Mouse (Mus musculus) adrenal gland, postnatal 14 days (tissue): ENCODE data around the gene Nf1. TPM values are rescaled to one million over a fixed set of nuclear protein-coding genes. Genes with fewer than 3 reads are reported as not detected.

Source experiments
- total RNA-seq: library from RNA; stranded (reverse); gene quantifications from 2 replicates; pipeline ENCODE4 v1.2.3, GENCODE M21; 2021

Gene Nf1
- total RNA-seq, 1 experiment from 2014 or later: 62.3 TPM

Other genes starting within 250 kb of the Nf1 start
- gene Ksr1, start 193.3 kb upstream of the Nf1 start, total RNA-seq: 10.0 and 10.8 TPM in 2 replicates
- 51.7 and 56.0 TPM in 2 replicates for gene Wsb1, start 85.0 kb upstream of the Nf1 start, total RNA-seq
- gene Gm9964, start 42.8 kb upstream of the Nf1 start, total RNA-seq: not detected in 2 replicates
- gene Omg, start 164.4 kb downstream of the Nf1 start, total RNA-seq: 5.9 and 6.0 TPM in 2 replicates
- 1.0 and 5.9 TPM in 2 replicates for gene Evi2b, start 184.1 kb downstream of the Nf1 start, total RNA-seq
- 0.90 TPM in 1 of 2 replicates, not detected in the other for gene Evi2, start 190.9 kb downstream of the Nf1 start, total RNA-seq
- gene Evi2a, start 190.9 kb downstream of the Nf1 start, total RNA-seq: 2.1 and 2.5 TPM in 2 replicates